Mouse (Mus musculus) olfactory bulb, adult 2 months (tissue): ENCODE results near the gene Hat1. TPM values are rescaled to one million over a fixed set of nuclear protein-coding genes. Genes with fewer than 3 reads are reported as not detected.
"Not testable (repeated sequence)": the region's sequence is repeated elsewhere in the genome, so short reads cannot be mapped to it uniquely, and the experiment has no call there.

Experiments used
- H3K27ac ChIP-seq: fragments of 200-500 bp; 2 replicates; pipeline ENCODE4 v1.5.1; 2012; ENCODE audit warnings: low read depth, low read length; ENCODE audit not compliant: insufficient read depth
- H3K4me1 ChIP-seq: fragments of 200-500 bp; 2 replicates; pipeline ENCODE4 v1.6.1; 2012; ENCODE audit warnings: low read length; ENCODE audit not compliant: control insufficient read depth, insufficient read depth
- H3K4me3 ChIP-seq: fragments of 200-500 bp; 2 replicates; pipeline ENCODE4 v1.5.1; 2012; ENCODE audit warnings: mild to moderate bottlenecking, low read depth, low read length, moderate library complexity; ENCODE audit not compliant: insufficient read depth
- CTCF ChIP-seq: fragments of 200-500 bp; IDR thresholded peaks from 2 replicates; pipeline ENCODE4 v1.5.1; 2012; ENCODE audit warnings: low read depth, mild to moderate bottlenecking, low read length, moderate library complexity; ENCODE audit not compliant: insufficient read depth
- POLR2A ChIP-seq: fragments of 200-500 bp; IDR thresholded peaks from 2 replicates; pipeline ENCODE4 v1.6.1; 2012; ENCODE audit warnings: mild to moderate bottlenecking, low read depth, low read length, moderate library complexity; ENCODE audit not compliant: insufficient read depth
- WGBS: fragments of 180-500 bp; shearing (Covaris S2); methylation state at CpG from one replicate; pipeline ENCODE4 v1.1.7; 2018; 5-methylcytosine and 5-hydroxymethylcytosine counted together
- polyA plus RNA-seq: library from polyadenylated mRNA; stranded (reverse); fragments of >200 nt; gene quantifications from 2 replicates; pipeline ENCODE4 v1.2.4, GENCODE M21; 2012; ENCODE audit warnings: low replicate concordance; ENCODE audit not compliant: missing spikeins, insufficient read depth, insufficient read length

Hat1 gene
- polyA plus RNA-seq, 1 experiment: not detected

GRCm38 (mm10) chr2:71351727-71351987, 37.1 kb upstream of the Hat1 start:
- Histone ChIP-seq H3K27ac (no peak overlapping the region), H3K4me1 (peaks cover 14% of the 10 kb centered on the region), H3K4me3 (no peak overlapping the region)
- no peak for TF ChIP-seq CTCF
- no peak for TF ChIP-seq POLR2A
- WGBS: 81% methylated on average over 3 of the region's 3 CpGs

GRCm38 (mm10) chr2:71353306-71354054, 35.3 kb upstream of the Hat1 start:
- 74% methylated on average over 10 of the region's 10 CpGs for WGBS
- TF ChIP-seq POLR2A: no peak
- TF ChIP-seq CTCF: no peak
- Histone ChIP-seq H3K4me3 (no peak overlapping the region), H3K4me1 (peaks cover 8% of the 10 kb centered on the region), H3K27ac (no peak overlapping the region)

- WGBS: 70% methylated on average over 5 of the region's 5 CpGs
- no peak overlapping the region for H3K27ac ChIP-seq
- no peak overlapping the region for H3K4me3 ChIP-seq
- TF ChIP-seq CTCF: no peak
- no peak for TF ChIP-seq POLR2A
- peaks cover 8% of the 10 kb centered on the region for H3K4me1 ChIP-seq
Observed at GRCm38 (mm10) chr2:71354055-71354425, 34.7 kb upstream of the Hat1 start.

- H3K4me1 ChIP-seq: peaks cover 5% of the 10 kb centered on the region
- no peak for TF ChIP-seq CTCF
- no peak for TF ChIP-seq POLR2A
Observed at GRCm38 (mm10) chr2:71358347-71358746, 30.4 kb upstream of the Hat1 start.

GRCm38 (mm10) chr2:71360192-71360591, 28.6 kb upstream of the Hat1 start:
- Histone ChIP-seq H3K27ac (no peak overlapping the region), H3K4me1 (peaks cover 3% of the 10 kb centered on the region; the same call in 1 of the 2 replicates), H3K4me3 (no peak overlapping the region)
- WGBS: 85% methylated on average over 1 of the region's 1 CpGs
- TF ChIP-seq CTCF (no peak), POLR2A (no peak)

More at GRCm38 (mm10) chr2:71358347-71358746, 30.4 kb upstream of the Hat1 start:
- 85% methylated on average over 5 of the region's 5 CpGs for WGBS
- H3K4me3 ChIP-seq: no peak overlapping the region
- no peak overlapping the region for H3K27ac ChIP-seq

GRCm38 (mm10) chr2:71366618-71367124, 22.1 kb upstream of the Hat1 start:
- H3K4me3 ChIP-seq: peak overlapping the region; percentile 69
- WGBS: 2% methylated on average over 9 of the region's 9 CpGs
- peak overlapping the region; percentile 87 for H3K27ac ChIP-seq
- TF ChIP-seq POLR2A (no peak), CTCF (no peak)
- peaks cover 5% of the 10 kb centered on the region for H3K4me1 ChIP-seq

- WGBS: under 1% methylated on average over 57 of the region's 57 CpGs
- Histone ChIP-seq H3K4me3 (peak within 1 kb of the TSS; percentile 69), H3K4me1 (peaks cover 5% of the 10 kb centered on the region), H3K27ac (peak within 1 kb of the TSS; percentile 87)
- TF ChIP-seq POLR2A: peak; percentile 70; the same call in 1 of the 2 replicates
- no peak for TF ChIP-seq CTCF
Observed at GRCm38 (mm10) chr2:71367125-71367880, 21.5 kb upstream of the Hat1 start, which contains the start of gene Slc25a12. Gene Slc25a12, minus strand, starts transcription at chr2:71367749.

- 31% methylated on average over 8 of the region's 8 CpGs for WGBS
Observed at GRCm38 (mm10) chr2:71368086-71368485, 20.7 kb upstream of the Hat1 start.

GRCm38 (mm10) chr2:71371790-71372189, 17.0 kb upstream of the Hat1 start:
- 10% methylated on average over 5 of the region's 5 CpGs for WGBS
- no peak overlapping the region for H3K27ac ChIP-seq
- no peak for TF ChIP-seq CTCF
- TF ChIP-seq POLR2A: no peak
- peaks cover 3% of the 10 kb centered on the region for H3K4me1 ChIP-seq
- no peak overlapping the region for H3K4me3 ChIP-seq

More at GRCm38 (mm10) chr2:71368086-71368485, 20.7 kb upstream of the Hat1 start:
- TF ChIP-seq POLR2A: no peak
- no peak for TF ChIP-seq CTCF
- Histone ChIP-seq H3K4me1 (peaks cover 5% of the 10 kb centered on the region), H3K27ac (no peak overlapping the region), H3K4me3 (no peak overlapping the region)

GRCm38 (mm10) chr2:71372261-71372660, 16.5 kb upstream of the Hat1 start:
- 70% methylated on average over 4 of the region's 4 CpGs for WGBS
- not testable (repeated sequence) for H3K4me1 ChIP-seq, H3K4me3 ChIP-seq, H3K27ac ChIP-seq
